Mouse (Mus musculus) cerebellum, adult 2 months (tissue): ENCODE data around the gene Pgghg.

Experiments used
- CTCF ChIP-seq: fragments of 200-500 bp; IDR thresholded peaks from 2 replicates; pipeline ENCODE4 v1.5.1; 2011; ENCODE audit warnings: low read depth, mild to moderate bottlenecking, control low read depth, low read length, moderate library complexity, borderline replicate concordance; ENCODE audit not compliant: insufficient read depth
- POLR2A ChIP-seq: fragments of 200-500 bp; IDR thresholded peaks from 2 replicates; pipeline ENCODE4 v1.6.1; 2011; ENCODE audit warnings: low read length, control low read depth, borderline replicate concordance; ENCODE audit not compliant: insufficient read depth

DNA sequence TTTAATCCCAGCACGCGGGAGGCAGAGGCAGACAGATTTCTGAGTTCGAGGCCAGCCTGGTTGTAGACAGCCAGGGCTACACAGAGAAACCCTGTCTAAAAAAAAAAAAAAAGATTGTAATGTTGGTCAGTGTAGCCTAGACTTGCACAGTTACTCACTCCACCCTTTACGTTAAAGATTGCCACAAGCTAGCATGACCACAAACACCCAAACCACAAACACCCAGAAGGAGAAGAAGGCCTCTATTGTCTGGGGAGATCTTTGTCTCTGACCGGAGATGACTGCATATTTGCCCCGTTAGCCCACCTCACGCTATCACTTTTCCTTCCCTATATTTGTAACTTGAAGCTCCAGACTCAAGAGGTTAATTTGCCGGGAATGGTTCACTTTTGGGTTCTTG is 40.5 kb downstream of the Pgghg start:
- TF ChIP-seq CTCF = no peak
- no peak for TF ChIP-seq POLR2A
